Mouse (Mus musculus) E14TG2a.4 (cell line): ENCODE results near the gene H2-Ke6.

Experiments used
- CTCF ChIP-seq: conservative IDR thresholded peaks from 2 replicates; pipeline ENCODE4 v1.5.1; 2014; ENCODE audit warnings: low read length
- NANOG ChIP-seq: IDR thresholded peaks from 2 replicates; pipeline ENCODE4 v1.6.1; 2014; ENCODE audit warnings: borderline replicate concordance, low read length, mixed read lengths

- TF ChIP-seq CTCF, result no peak
- TF ChIP-seq NANOG, result no peak
These were observed 4.3 kb upstream of the H2-Ke6 start for GRCm38 (mm10) chr17:34032174-34032632.
